Mouse (Mus musculus): ENCODE measurements around the gene Sbk2. TPM values are rescaled to one million over a fixed set of nuclear protein-coding genes. Genes with fewer than 3 reads are reported as not detected.

The Sbk2 gene
- polyA plus RNA-seq, 1 experiment from 2014 or later = not detected

DNA sequence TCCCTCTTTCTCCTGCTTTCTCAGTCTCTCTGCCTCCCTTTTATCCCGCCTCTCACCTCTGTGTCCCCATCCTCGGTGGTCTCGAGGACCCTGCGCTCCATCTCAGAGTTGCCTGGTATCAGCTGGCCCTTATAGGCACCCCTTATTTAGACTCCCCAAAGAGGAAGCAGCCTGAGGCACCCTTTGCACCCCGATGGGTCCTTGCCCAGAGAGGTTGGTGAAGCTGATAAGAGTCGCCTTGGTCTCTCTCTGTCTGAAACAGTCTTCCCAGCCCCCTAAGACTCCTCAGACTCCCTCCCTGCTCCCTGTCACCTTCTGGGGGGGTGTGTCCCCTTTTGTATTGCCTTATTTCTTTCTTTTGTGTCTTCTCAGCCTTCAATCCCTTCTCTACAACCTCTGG lies 6.9 kb upstream of the Sbk2 start, which contains the start of gene Sbk3:
Gene Sbk3 (minus strand): TSS at position 101 of the 400 bp plus-strand sequence.
- ATAC-seq (replicated peaks; ENCODE audit: low FRiP score) (no peak), DNase-seq (ENCODE audit: low spot score) (peak; percentile 48)
- Histone ChIP-seq H3K27ac (ENCODE audit: low read depth, low read length) (no peak within 1 kb of the TSS), H3K4me1 (replicated peaks; ENCODE audit: control insufficient read depth, insufficient read depth, low read length) (no peaks in the 10 kb centered on the region), H3K4me3 (ENCODE audit: low read depth, low read length) (no peak within 1 kb of the TSS), H3K9me3 (ENCODE audit: control insufficient read depth, low read length) (no peaks in the 10 kb centered on the region), H3K9ac (ENCODE audit: low read length) (peak within 1 kb of the TSS; percentile 2; the same call in 1 of the 2 replicates), H3K36me3 (ENCODE audit: control insufficient read depth, insufficient read depth, low read length) (no peaks in the 10 kb centered on the region), H3K27me3 (ENCODE audit: control insufficient read depth, insufficient read depth, low read length) (no peaks in the 10 kb centered on the region), H3K4me2 (ENCODE audit: low read depth, low read length, severe bottlenecking) (no peak within 1 kb of the TSS)
- 31% methylated on average over 6 of the region's 6 CpGs for WGBS

DNA sequence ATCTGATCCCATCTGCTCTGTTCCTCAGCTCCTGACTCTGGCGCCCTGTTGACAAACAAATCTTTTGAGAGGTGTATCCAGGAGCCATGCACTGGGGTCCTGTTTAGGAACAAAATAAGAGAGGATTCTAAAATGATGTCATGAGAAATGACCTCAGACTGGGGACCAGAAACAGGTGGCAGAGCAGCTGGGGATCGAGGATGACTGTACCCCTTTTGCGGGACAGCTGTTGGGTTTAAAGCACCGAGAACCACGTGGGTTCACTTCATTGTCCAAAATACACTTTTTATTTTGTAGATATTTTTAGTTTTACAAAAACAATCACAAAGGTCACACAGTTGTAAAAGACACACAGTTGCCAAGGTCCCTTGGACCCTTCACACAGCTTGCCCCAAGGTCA lies 782 bp upstream of the Sbk2 start:
- H3K27ac ChIP-seq (ENCODE audit: low read depth, low read length) = no peak overlapping the region
- no peak overlapping the region for H3K4me3 ChIP-seq (ENCODE audit: low read depth, low read length)
- H3K4me2 ChIP-seq (ENCODE audit: low read depth, low read length, severe bottlenecking) = no peak overlapping the region
- H3K4me1 ChIP-seq (replicated peaks; ENCODE audit: control insufficient read depth, insufficient read depth, low read length) = no peaks in the 10 kb centered on the region
- H3K9me3 ChIP-seq (ENCODE audit: control insufficient read depth, low read length) = no peaks in the 10 kb centered on the region
- DNase-seq (ENCODE audit: low spot score) = no peak
- no peak overlapping the region for H3K9ac ChIP-seq (ENCODE audit: low read length)
- ATAC-seq (replicated peaks; ENCODE audit: low FRiP score) = no peak
- 80% methylated on average over 5 of the region's 5 CpGs for WGBS
- no peaks in the 10 kb centered on the region for H3K27me3 ChIP-seq (ENCODE audit: control insufficient read depth, insufficient read depth, low read length)
- no peaks in the 10 kb centered on the region for H3K36me3 ChIP-seq (ENCODE audit: control insufficient read depth, insufficient read depth, low read length)

DNA sequence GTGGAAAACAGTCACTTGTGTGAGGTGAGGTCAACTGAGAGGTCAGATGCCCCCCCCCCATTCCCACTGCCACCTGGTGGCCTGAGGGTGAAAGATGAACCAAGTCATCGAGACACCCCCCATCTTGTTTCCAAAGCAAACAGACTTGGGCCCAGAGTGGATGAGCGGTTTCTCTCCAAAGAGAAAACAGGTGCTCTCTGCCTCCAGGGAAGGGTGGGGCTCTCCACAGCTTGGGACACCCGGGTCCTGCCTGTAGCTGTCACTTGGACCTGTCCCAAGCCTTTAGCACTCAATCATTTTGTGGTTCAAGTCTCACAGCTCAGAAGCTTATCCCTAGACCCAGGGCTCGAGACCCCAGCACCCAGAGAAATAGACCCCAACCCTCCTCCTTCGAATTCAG lies 679 bp downstream of the Sbk2 start:
- Histone ChIP-seq H3K27ac (ENCODE audit: low read depth, low read length) (no peak overlapping the region), H3K4me3 (ENCODE audit: low read depth, low read length) (no peak overlapping the region), H3K4me1 (replicated peaks; ENCODE audit: control insufficient read depth, insufficient read depth, low read length) (no peaks in the 10 kb centered on the region), H3K4me2 (ENCODE audit: low read depth, low read length, severe bottlenecking) (no peak overlapping the region), H3K9ac (ENCODE audit: low read length) (no peak overlapping the region), H3K27me3 (ENCODE audit: control insufficient read depth, insufficient read depth, low read length) (no peaks in the 10 kb centered on the region), H3K36me3 (ENCODE audit: control insufficient read depth, insufficient read depth, low read length) (no peaks in the 10 kb centered on the region), H3K9me3 (ENCODE audit: control insufficient read depth, low read length) (no peaks in the 10 kb centered on the region)
- no peak for ATAC-seq (replicated peaks; ENCODE audit: low FRiP score)
- no peak for DNase-seq (ENCODE audit: low spot score)
- WGBS = 71% methylated on average over 5 of the region's 5 CpGs

DNA sequence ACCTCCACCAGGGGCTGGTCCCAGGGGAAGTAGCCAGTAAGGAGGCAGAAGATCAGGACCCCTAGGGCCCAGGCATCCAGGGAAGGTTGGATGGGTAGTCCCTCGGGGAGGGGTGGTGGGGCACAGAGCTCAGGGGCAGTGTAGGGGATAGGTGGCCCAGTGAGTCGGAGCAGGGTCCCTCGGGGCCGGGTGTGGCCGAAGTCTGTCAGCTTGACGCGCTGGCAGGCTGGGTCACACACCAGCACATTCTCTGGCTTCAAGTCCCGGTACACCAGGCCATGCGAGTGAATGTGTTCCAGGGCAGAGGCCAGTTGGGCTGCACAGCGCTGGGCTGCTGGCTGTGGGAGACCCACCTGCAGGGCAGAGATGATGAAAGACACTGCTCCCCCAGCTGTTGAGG lies 6.8 kb downstream of the Sbk2 start:
- H3K9ac ChIP-seq (ENCODE audit: low read length) = no peak overlapping the region
- 84% methylated on average over 10 of the region's 10 CpGs for WGBS
- H3K36me3 ChIP-seq (ENCODE audit: control insufficient read depth, insufficient read depth, low read length) = no peaks in the 10 kb centered on the region
- ATAC-seq (replicated peaks; ENCODE audit: low FRiP score) = no peak
- H3K4me3 ChIP-seq (ENCODE audit: low read depth, low read length) = no peak overlapping the region
- H3K4me2 ChIP-seq (ENCODE audit: low read depth, low read length, severe bottlenecking) = no peak overlapping the region
- no peaks in the 10 kb centered on the region for H3K27me3 ChIP-seq (ENCODE audit: control insufficient read depth, insufficient read depth, low read length)
- H3K4me1 ChIP-seq (replicated peaks; ENCODE audit: control insufficient read depth, insufficient read depth, low read length) = no peaks in the 10 kb centered on the region
- H3K9me3 ChIP-seq (ENCODE audit: control insufficient read depth, low read length) = no peaks in the 10 kb centered on the region
- no peak for DNase-seq (ENCODE audit: low spot score)
- H3K27ac ChIP-seq (ENCODE audit: low read depth, low read length) = no peak overlapping the region

DNA sequence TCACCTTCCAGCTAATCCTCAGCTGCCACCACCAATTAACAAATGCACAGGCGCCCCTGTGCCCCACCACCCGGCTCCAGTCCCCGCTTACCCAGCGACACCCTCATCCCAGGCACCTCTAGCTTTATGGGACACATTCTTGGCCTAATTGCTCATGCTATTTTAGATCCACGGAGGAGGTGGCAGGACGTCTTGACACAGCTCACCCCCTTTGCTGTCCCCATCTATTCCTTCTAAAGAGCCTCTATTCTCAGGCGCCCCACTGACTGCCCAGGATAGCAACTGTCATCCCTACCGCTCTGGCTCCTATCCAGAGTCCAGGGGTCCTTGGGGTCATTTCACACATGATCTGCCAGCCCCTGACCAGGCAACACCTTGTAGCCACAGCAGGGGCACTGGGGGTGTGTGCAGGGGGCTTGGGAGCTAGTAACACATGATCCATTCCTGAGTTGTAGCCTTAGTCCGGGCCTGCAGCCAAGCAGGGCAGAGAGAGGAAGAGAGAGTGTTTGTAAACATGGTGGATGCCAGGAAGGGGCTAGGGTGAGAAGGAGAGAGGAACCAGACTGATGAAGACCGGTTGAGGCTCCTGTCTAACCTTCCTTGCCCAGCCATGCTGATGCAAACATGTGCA lies 10.3 kb downstream of the Sbk2 start:
- DNase-seq (ENCODE audit: low spot score) (no peak), ATAC-seq (replicated peaks; ENCODE audit: low FRiP score) (no peak)
- Histone ChIP-seq H3K4me1 (replicated peaks; ENCODE audit: control insufficient read depth, insufficient read depth, low read length) (no peaks in the 10 kb centered on the region), H3K27ac (ENCODE audit: low read depth, low read length) (no peak overlapping the region), H3K4me3 (ENCODE audit: low read depth, low read length) (no peak overlapping the region), H3K27me3 (ENCODE audit: control insufficient read depth, insufficient read depth, low read length) (no peaks in the 10 kb centered on the region), H3K36me3 (ENCODE audit: control insufficient read depth, insufficient read depth, low read length) (no peaks in the 10 kb centered on the region), H3K4me2 (ENCODE audit: low read depth, low read length, severe bottlenecking) (no peak overlapping the region), H3K9ac (ENCODE audit: low read length) (no peak overlapping the region), H3K9me3 (ENCODE audit: control insufficient read depth, low read length) (no peaks in the 10 kb centered on the region)
- WGBS = 30% methylated on average over 10 of the region's 10 CpGs

DNA sequence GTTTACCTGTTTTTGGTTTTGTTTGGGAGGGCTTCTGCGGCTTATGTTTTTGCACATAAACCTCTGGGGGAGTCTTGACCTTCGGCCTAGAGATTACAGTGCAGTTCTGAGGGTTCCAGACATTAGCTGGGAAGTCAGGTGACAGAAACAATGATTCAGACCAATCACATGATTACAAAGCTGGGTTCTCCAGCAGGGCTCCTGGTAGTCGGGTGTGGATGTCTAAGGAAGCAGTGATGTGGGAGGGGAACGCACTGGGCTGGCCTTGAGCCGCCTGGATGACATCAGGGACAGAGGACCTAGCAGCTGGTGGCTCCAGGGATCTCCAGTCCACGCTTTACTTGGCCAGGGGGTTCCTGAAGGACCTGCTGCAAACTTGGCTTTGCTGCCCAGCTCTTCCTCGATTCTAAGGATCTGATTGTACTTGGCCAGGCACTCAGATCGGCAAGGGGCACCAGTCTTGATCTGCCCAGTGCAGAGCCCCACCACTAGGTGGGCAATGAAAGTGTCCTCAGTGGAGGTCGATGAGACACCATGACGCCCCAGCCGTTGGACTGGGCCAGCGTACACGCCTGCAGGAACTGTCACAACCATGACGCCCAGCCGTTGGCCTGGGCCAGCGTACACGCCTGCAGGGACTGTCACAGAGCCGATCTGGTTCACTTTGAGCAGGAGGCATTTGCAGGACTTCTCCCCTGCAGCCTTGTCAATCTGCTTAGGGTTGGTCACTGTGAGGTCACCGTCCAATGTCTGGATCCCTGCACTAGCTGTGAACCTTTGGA lies 13.5 kb downstream of the Sbk2 start:
- Histone ChIP-seq H3K27me3 (ENCODE audit: control insufficient read depth, insufficient read depth, low read length) (no peaks in the 10 kb centered on the region), H3K9me3 (ENCODE audit: control insufficient read depth, low read length) (no peaks in the 10 kb centered on the region), H3K36me3 (ENCODE audit: control insufficient read depth, insufficient read depth, low read length) (no peaks in the 10 kb centered on the region), H3K9ac (ENCODE audit: low read length) (no peak overlapping the region), H3K27ac (ENCODE audit: low read depth, low read length) (no peak overlapping the region), H3K4me3 (ENCODE audit: low read depth, low read length) (no peak overlapping the region), H3K4me1 (replicated peaks; ENCODE audit: control insufficient read depth, insufficient read depth, low read length) (no peaks in the 10 kb centered on the region), H3K4me2 (ENCODE audit: low read depth, low read length, severe bottlenecking) (no peak overlapping the region)
- WGBS = 89% methylated on average over 19 of the region's 19 CpGs
- DNase-seq (ENCODE audit: low spot score) (no peak), ATAC-seq (replicated peaks; ENCODE audit: low FRiP score) (no peak)

DNA sequence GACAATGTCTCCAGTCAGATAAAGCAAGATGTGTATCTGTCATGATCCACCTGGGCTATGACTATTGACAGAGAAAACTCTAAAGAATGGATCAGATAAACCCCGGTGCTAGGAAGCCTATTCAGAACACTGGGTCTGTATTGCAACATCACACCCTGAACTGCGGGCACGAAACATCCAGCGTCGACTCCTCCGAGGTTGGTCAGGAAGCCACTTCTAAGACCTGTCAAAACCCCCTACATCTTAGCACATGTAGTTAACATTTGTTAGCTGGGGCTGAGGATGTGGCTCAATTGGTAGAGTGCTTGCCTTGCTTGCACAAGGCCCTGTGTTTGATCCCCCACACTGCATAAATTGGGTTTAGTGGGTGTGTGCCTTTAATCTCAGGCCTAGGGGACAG lies 15.8 kb downstream of the Sbk2 start:
- 89% methylated on average over 6 of the region's 6 CpGs for WGBS
- H3K9me3 ChIP-seq (ENCODE audit: control insufficient read depth, low read length) = no peaks in the 10 kb centered on the region

DNA sequence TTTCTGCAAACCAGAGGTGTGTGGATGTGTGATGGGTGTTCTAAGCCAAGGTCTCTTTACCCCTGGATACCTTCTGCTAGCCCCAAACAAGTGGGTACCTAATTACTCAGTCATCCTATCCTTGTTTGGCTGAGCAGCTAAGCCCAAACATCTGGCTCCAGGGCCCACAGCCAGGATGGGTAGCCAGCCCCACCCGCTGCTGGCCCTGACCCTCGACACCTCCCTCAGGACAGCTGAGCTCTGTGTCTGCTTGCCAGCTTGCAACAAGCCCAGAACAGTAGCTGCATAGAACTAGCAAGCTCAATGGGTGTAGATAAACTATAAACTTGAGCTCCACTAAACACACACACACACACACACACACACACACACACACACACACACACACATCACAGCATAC lies 16.4 kb downstream of the Sbk2 start:
- ATAC-seq (replicated peaks; ENCODE audit: low FRiP score) (no peak), DNase-seq (ENCODE audit: low spot score) (no peak)
- H3K27ac ChIP-seq (ENCODE audit: low read depth, low read length) = no peak overlapping the region
- H3K27me3 ChIP-seq (ENCODE audit: control insufficient read depth, insufficient read depth, low read length) = no peaks in the 10 kb centered on the region
- no peak overlapping the region for H3K4me2 ChIP-seq (ENCODE audit: low read depth, low read length, severe bottlenecking)
- H3K9ac ChIP-seq (ENCODE audit: low read length) = no peak overlapping the region
- 58% methylated on average over 2 of the region's 2 CpGs for WGBS
- no peaks in the 10 kb centered on the region for H3K9me3 ChIP-seq (ENCODE audit: control insufficient read depth, low read length)
- H3K4me1 ChIP-seq (replicated peaks; ENCODE audit: control insufficient read depth, insufficient read depth, low read length) = no peaks in the 10 kb centered on the region
- H3K4me3 ChIP-seq (ENCODE audit: low read depth, low read length) = no peak overlapping the region
- H3K36me3 ChIP-seq (ENCODE audit: control insufficient read depth, insufficient read depth, low read length) = no peaks in the 10 kb centered on the region

More for the DNA sequence above, 15.8 kb downstream of the Sbk2 start:
- H3K4me3 ChIP-seq (ENCODE audit: low read depth, low read length) = no peak overlapping the region
- H3K9ac ChIP-seq (ENCODE audit: low read length) = no peak overlapping the region
- no peaks in the 10 kb centered on the region for H3K4me1 ChIP-seq (replicated peaks; ENCODE audit: control insufficient read depth, insufficient read depth, low read length)
- DNase-seq (ENCODE audit: low spot score) = no peak
- no peak overlapping the region for H3K4me2 ChIP-seq (ENCODE audit: low read depth, low read length, severe bottlenecking)
- no peaks in the 10 kb centered on the region for H3K27me3 ChIP-seq (ENCODE audit: control insufficient read depth, insufficient read depth, low read length)
- no peak overlapping the region for H3K27ac ChIP-seq (ENCODE audit: low read depth, low read length)
- H3K36me3 ChIP-seq (ENCODE audit: control insufficient read depth, insufficient read depth, low read length) = no peaks in the 10 kb centered on the region
- no peak for ATAC-seq (replicated peaks; ENCODE audit: low FRiP score)

Data from forebrain, embryonic 11.5 days (tissue).